8 mouse cellular contexts compared by ENCODE assay signal in the genomic region with DNA sequence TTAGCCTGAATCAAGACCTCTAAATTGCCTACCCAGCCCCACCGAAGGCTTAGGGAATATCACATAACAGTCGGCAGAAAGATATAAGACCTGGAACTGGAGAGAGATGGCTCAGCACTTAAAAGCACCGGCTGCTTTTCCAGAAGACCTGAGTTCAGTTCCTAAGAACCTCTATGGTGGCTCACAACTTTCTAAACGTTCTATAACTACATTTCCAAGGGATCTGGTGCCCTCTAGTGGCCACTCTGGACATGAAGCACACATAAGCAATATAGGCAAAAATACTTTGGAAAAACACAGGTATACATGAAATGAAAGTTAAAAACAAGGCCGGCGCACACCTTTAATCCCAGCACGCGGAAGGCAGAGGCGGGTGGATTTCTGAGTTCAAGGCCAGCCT. TPM values are rescaled to one million over a fixed set of nuclear protein-coding genes. Genes with fewer than 3 reads are reported as not detected.
DNase-seq lines count a peak whose midpoint lies in the region; ATAC-seq and TF ChIP-seq lines count a peak whose summit lies in the region.

No protein-coding gene starts in this region.

- H3K36me3 ChIP-seq in forebrain, embryonic 16.5 days (ENCODE audit: control insufficient read depth, insufficient read depth) = no peaks in the 10 kb centered on the region

- H3K9me3 ChIP-seq in forebrain, embryonic 16.5 days (ENCODE audit: control insufficient read depth, low read length) = 0 out of 2 replicates have a peak, but pooled peaks cover 2% of the 10 kb centered on the region

- H3K27ac ChIP-seq in cerebellum, adult 2 months (ENCODE audit: insufficient read depth, low read length) = no peak overlapping the region
- H3K27ac ChIP-seq in forebrain, embryonic 16.5 days (ENCODE audit: low read length) = no peak overlapping the region
- H3K27ac ChIP-seq in layer of hippocampus, adult 2 months = no peak overlapping the region

- peak; percentile 94 for DNase-seq in NIH3T3 (ENCODE audit: low read depth)
- peak; percentile 35 to 50 for DNase-seq in cerebellum, adult 2 months
- DNase-seq in heart, postnatal 25 days (ENCODE audit: low spot score) = peak; percentile 13
- peak; percentile 55 to 79 for DNase-seq in layer of hippocampus, adult 2 months (ENCODE audit: low spot score in 2 of 2)
- peak; percentile 70 for DNase-seq in lung, adult 2 months
- DNase-seq in ovary, postnatal 36 days (ENCODE audit: low spot score) = peak; percentile 45
- peak; percentile 83 for DNase-seq in thymus, postnatal 14 days

- H3K27me3 ChIP-seq in cerebellum, adult 2 months (ENCODE audit: control insufficient read depth, insufficient read depth, low read length) = no peaks in the 10 kb centered on the region
- no peaks in the 10 kb centered on the region for H3K27me3 ChIP-seq in forebrain, embryonic 16.5 days (replicated peaks; ENCODE audit: control insufficient read depth, insufficient read depth, low read length)

- TF ChIP-seq CTCF in cerebellum, adult 2 months (IDR thresholded peaks at IDR 0.05; ENCODE audit: borderline replicate concordance, insufficient read depth, low read depth, low read length) = peak; percentile 53; the same call in 1 of the 2 replicates
- TF ChIP-seq CTCF in layer of hippocampus, adult 2 months (conservative IDR thresholded peaks at IDR 0.05) = peak; percentile 86
- TF ChIP-seq CTCF in lung, adult 2 months (IDR thresholded peaks at IDR 0.05; ENCODE audit: insufficient read depth, low read length) = peak; percentile 46; the same call in 1 of the 2 replicates

- H3K4me1 ChIP-seq in cerebellum, adult 2 months (ENCODE audit: control insufficient read depth, insufficient read depth, low read length) = no peaks in the 10 kb centered on the region
- no peaks in the 10 kb centered on the region; the same call in 1 of the 2 replicates for H3K4me1 ChIP-seq in forebrain, embryonic 16.5 days (replicated peaks; ENCODE audit: control insufficient read depth, insufficient read depth, low read length)
- no peaks in the 10 kb centered on the region for H3K4me1 ChIP-seq in lung, adult 2 months (ENCODE audit: control insufficient read depth, insufficient read depth, low read length)

- no peak overlapping the region for H3K4me2 ChIP-seq in forebrain, embryonic 16.5 days (ENCODE audit: low read length)

- intact Hi-C loops in heart, postnatal 25 days (cut with DNase I) = loop anchor here (2.0 kb wide), 1 partner anchor 218 kb away; no protein-coding TSS in a partner anchor

- no peak overlapping the region for H3K9ac ChIP-seq in forebrain, embryonic 16.5 days (replicated peaks; ENCODE audit: low read depth, low read length)

- TF ChIP-seq POLR2A in cerebellum, adult 2 months (IDR thresholded peaks at IDR 0.05; ENCODE audit: borderline replicate concordance, insufficient read depth, low read length) = no peak
- no peak for TF ChIP-seq POLR2A in lung, adult 2 months (IDR thresholded peaks at IDR 0.05; ENCODE audit: borderline replicate concordance, extremely low read depth, low read depth, low read length)

- H3K4me3 ChIP-seq in cerebellum, adult 2 months (replicated peaks; ENCODE audit: insufficient read depth, low read depth, low read length) = no peak overlapping the region
- no peak overlapping the region for H3K4me3 ChIP-seq in forebrain, embryonic 16.5 days (replicated peaks; ENCODE audit: low read length)
- H3K4me3 ChIP-seq in layer of hippocampus, adult 2 months = no peak overlapping the region
- H3K4me3 ChIP-seq in lung, adult 2 months (replicated peaks; ENCODE audit: extremely low read depth, low read depth, low read length) = no peak overlapping the region

- ATAC-seq in forebrain, embryonic 16.5 days = 0 out of 2 replicates have a peak, but pooled peaks have one; percentile 62

- 11% methylated on average over 9 of the region's 9 CpGs for WGBS in cerebellum, adult 2 months
- WGBS in forebrain, embryonic 16.5 days = 13% methylated on average over 9 of the region's 9 CpGs
- WGBS in lung, adult 2 months = 7% methylated on average over 9 of the region's 9 CpGs

RNA-seq across cellular contexts. Expression of a gene that starts 5.9 kb away (rescaled TPM):
- 0.21 TPM in 1 of 2 replicates, not detected in the other for polyA plus RNA-seq in cerebellum, adult 2 months (2012; rRNA removed)
- 0.35 and 0.61 TPM in 2 replicates for polyA plus RNA-seq in forebrain, embryonic 16.5 days (2015; fragmentation: Nextera tagmentation; extraction: Ambion mirVana)
- total RNA-seq in heart, postnatal 25 days (2021) = under 1 TPM in 1 of 2 experiments, not detected in 1; 0.45 TPM
- not detected for total RNA-seq in layer of hippocampus, adult 2 months (2021)
- polyA plus RNA-seq in lung, adult 2 months (2012; rRNA removed) = 2.4 and 3.5 TPM in 2 replicates

RNA-seq across cellular contexts. Expression of a gene that starts 48.1 kb away (rescaled TPM):
- 2.9 and 3.2 TPM in 2 replicates for polyA plus RNA-seq in cerebellum, adult 2 months (2012; rRNA removed)
- polyA plus RNA-seq in forebrain, embryonic 16.5 days (2015; fragmentation: Nextera tagmentation; extraction: Ambion mirVana) = 6.7 and 8.1 TPM in 2 replicates
- 10 to 100 TPM; 14.5 to 15.5 TPM for total RNA-seq in heart, postnatal 25 days (2021)
- total RNA-seq in layer of hippocampus, adult 2 months (2021) = 1 to 10 TPM; 3.4 to 4.4 TPM
- 6.7 and 7.3 TPM in 2 replicates for polyA plus RNA-seq in lung, adult 2 months (2012; rRNA removed)

Comparison
In these comparisons a context has a peak if more than half of its experiments do, and no peak if none do; other contexts are left out.
1. DNase-seq: peak in every context shown above with its lines; median percentile 94 in NIH3T3; 83 in thymus, postnatal 14 days; 70 in lung, adult 2 months; 67 in layer of hippocampus, adult 2 months; 45 in ovary, postnatal 36 days; 42 in cerebellum, adult 2 months; 13 in heart, postnatal 25 days.